Mouse (Mus musculus): ENCODE measurements around the gene Ip6k1. TPM values are rescaled to one million over a fixed set of nuclear protein-coding genes. Genes with fewer than 3 reads are reported as not detected.

Gene Ip6k1
- polyA plus RNA-seq, 1 experiment = 78.9 TPM

- Histone ChIP-seq H3K4me3 (ENCODE audit: insufficient read depth, low read depth, low read length) (peak overlapping the region; percentile 83), H3K36me3 (ENCODE audit: control insufficient read depth, insufficient read depth, low read length) (no peaks in the 10 kb centered on the region; the same call in 1 of the 2 replicates), H3K27me3 (replicated peaks; ENCODE audit: control insufficient read depth, insufficient read depth, low read length) (no peaks in the 10 kb centered on the region), H3K4me1 (ENCODE audit: control insufficient read depth, insufficient read depth, low read length) (peaks cover 13% of the 10 kb centered on the region), H3K27ac (ENCODE audit: insufficient read depth, low read depth, low read length) (no peak overlapping the region; the same call in none of the 2 replicates)
- DNase-seq = no peak
- under 1% methylated on average over 16 of the region's 16 CpGs for WGBS
- TF ChIP-seq POLR2A (IDR thresholded peaks at IDR 0.05; ENCODE audit: low read depth, low read length) (no peak), CTCF (conservative IDR thresholded peaks at IDR 0.05; ENCODE audit: insufficient read depth, insufficient read length, low read depth, low read length) (no peak)
Measured at GRCm38 (mm10) chr9:108094998-108095411, 92.7 kb downstream of the Ip6k1 start.

GRCm38 (mm10) chr9:108095518-108095917 lies 93.2 kb downstream of the Ip6k1 start:
- peak; percentile 79 for DNase-seq
- H3K4me3 ChIP-seq (ENCODE audit: insufficient read depth, low read depth, low read length) = no peak overlapping the region
- WGBS = 2% methylated on average over 3 of the region's 3 CpGs
- H3K4me1 ChIP-seq (ENCODE audit: control insufficient read depth, insufficient read depth, low read length) = peaks cover 8% of the 10 kb centered on the region
- no peaks in the 10 kb centered on the region for H3K27me3 ChIP-seq (replicated peaks; ENCODE audit: control insufficient read depth, insufficient read depth, low read length)
- H3K27ac ChIP-seq (ENCODE audit: insufficient read depth, low read depth, low read length) = no peak overlapping the region; the same call in 1 of the 2 replicates
- TF ChIP-seq POLR2A (IDR thresholded peaks at IDR 0.05; ENCODE audit: low read depth, low read length) = no peak
- TF ChIP-seq CTCF (conservative IDR thresholded peaks at IDR 0.05; ENCODE audit: insufficient read depth, insufficient read length, low read depth, low read length) = peak; percentile 84
- H3K36me3 ChIP-seq (ENCODE audit: control insufficient read depth, insufficient read depth, low read length) = no peaks in the 10 kb centered on the region; the same call in 1 of the 2 replicates

GRCm38 (mm10) chr9:108095949-108096712 lies 93.8 kb downstream of the Ip6k1 start:
- Histone ChIP-seq H3K4me1 (ENCODE audit: control insufficient read depth, insufficient read depth, low read length) (peaks cover 8% of the 10 kb centered on the region), H3K27me3 (replicated peaks; ENCODE audit: control insufficient read depth, insufficient read depth, low read length) (no peaks in the 10 kb centered on the region), H3K27ac (ENCODE audit: insufficient read depth, low read depth, low read length) (peak overlapping the region; percentile 11; the same call in 1 of the 2 replicates), H3K36me3 (ENCODE audit: control insufficient read depth, insufficient read depth, low read length) (no peaks in the 10 kb centered on the region; the same call in 1 of the 2 replicates), H3K4me3 (ENCODE audit: insufficient read depth, low read depth, low read length) (no peak overlapping the region)
- DNase-seq = no peak
- TF ChIP-seq POLR2A (IDR thresholded peaks at IDR 0.05; ENCODE audit: low read depth, low read length) (no peak), CTCF (conservative IDR thresholded peaks at IDR 0.05; ENCODE audit: insufficient read depth, insufficient read length, low read depth, low read length) (no peak)
- WGBS = 48% methylated on average over 10 of the region's 10 CpGs

Other genes starting within 250 kb of the Ip6k1 start
- 43.8 and 51.5 TPM in 2 replicates for gene Rbm5, start 231.5 kb upstream of the Ip6k1 start, polyA plus RNA-seq (2012; rRNA removed)
- gene Rbm6, start 129.3 kb upstream of the Ip6k1 start, polyA plus RNA-seq (2012; rRNA removed) = 13.0 and 14.2 TPM in 2 replicates
- gene Mon1a, start 114.3 kb upstream of the Ip6k1 start, polyA plus RNA-seq (2012; rRNA removed) = 34.9 and 42.5 TPM in 2 replicates
- gene Mst1r, start 95.6 kb upstream of the Ip6k1 start, polyA plus RNA-seq (2012; rRNA removed) = 1.2 and 2.8 TPM in 2 replicates
- 0.05 and 0.11 TPM in 2 replicates for gene Actl11, start 74.0 kb upstream of the Ip6k1 start, polyA plus RNA-seq (2012; rRNA removed)
- gene Camkv, start 66.8 kb upstream of the Ip6k1 start, polyA plus RNA-seq (2012; rRNA removed) = not detected in 2 replicates
- gene Traip, start 52.4 kb upstream of the Ip6k1 start, polyA plus RNA-seq (2012; rRNA removed) = 0.26 and 0.28 TPM in 2 replicates
- gene Uba7, start 27.0 kb upstream of the Ip6k1 start, polyA plus RNA-seq (2012; rRNA removed) = 42.4 and 43.0 TPM in 2 replicates
- 0.11 and 0.14 TPM in 2 replicates for gene Gm20661, start 19.4 kb upstream of the Ip6k1 start, polyA plus RNA-seq (2012; rRNA removed)
- gene Inka1, start 16.6 kb upstream of the Ip6k1 start, polyA plus RNA-seq (2012; rRNA removed) = 7.9 and 10.0 TPM in 2 replicates
- 0.94 and 2.6 TPM in 2 replicates for gene Cdhr4, start 10.0 kb upstream of the Ip6k1 start, polyA plus RNA-seq (2012; rRNA removed)
- 0.55 and 2.5 TPM in 2 replicates for gene Gm20662, start 6.2 kb upstream of the Ip6k1 start, polyA plus RNA-seq (2012; rRNA removed)
- 14.0 and 16.0 TPM in 2 replicates for gene Gmppb, start 46.7 kb downstream of the Ip6k1 start, polyA plus RNA-seq (2012; rRNA removed)
- gene Amigo3, start 50.7 kb downstream of the Ip6k1 start, polyA plus RNA-seq (2012; rRNA removed) = 1.2 and 1.3 TPM in 2 replicates
- gene Mst1, start 77.9 kb downstream of the Ip6k1 start, polyA plus RNA-seq (2012; rRNA removed) = 0.31 and 0.39 TPM in 2 replicates
- 92.1 and 106 TPM in 2 replicates for gene Rnf123, start 80.8 kb downstream of the Ip6k1 start, polyA plus RNA-seq (2012; rRNA removed)
- gene Apeh, start 92.1 kb downstream of the Ip6k1 start, polyA plus RNA-seq (2012; rRNA removed) = 299 and 327 TPM in 2 replicates
- gene Bsn, start 187.9 kb downstream of the Ip6k1 start, polyA plus RNA-seq (2012; rRNA removed) = 0.15 and 0.17 TPM in 2 replicates